Mouse (Mus musculus): Measurements from ENCODE around the gene Robo1.

Gene Robo1

GRCm38 (mm10) chr16:72841066-72841465, 533.0 kb downstream of the Robo1 start:
- no peak for DNase-seq

DNA sequence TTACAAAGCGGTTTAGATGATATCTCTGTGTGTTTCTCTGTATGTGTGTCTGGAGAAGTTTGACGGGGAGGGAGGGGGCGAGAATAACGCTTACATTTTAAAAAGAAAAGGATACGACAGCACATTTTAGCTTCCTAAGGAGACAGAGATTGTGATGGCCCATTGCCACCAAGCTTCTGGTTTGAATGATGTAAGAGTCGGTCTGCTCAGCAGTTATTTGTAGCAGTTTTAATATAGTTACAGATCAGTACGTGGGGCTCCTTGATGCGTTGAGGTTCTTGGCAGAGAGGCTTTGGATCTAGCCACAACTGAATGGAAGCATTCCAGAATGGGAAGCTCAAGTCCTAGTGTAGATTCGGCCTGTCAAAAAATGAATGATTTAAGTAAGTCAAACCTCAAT, 546.0 kb downstream of the Robo1 start:
- DNase-seq: peak; percentile 39

GRCm38 (mm10) chr16:72854809-72855503, 546.9 kb downstream of the Robo1 start:
- no peak for DNase-seq

GRCm38 (mm10) chr16:72861707-72862277, 553.7 kb downstream of the Robo1 start:
- DNase-seq: no peak

DNA sequence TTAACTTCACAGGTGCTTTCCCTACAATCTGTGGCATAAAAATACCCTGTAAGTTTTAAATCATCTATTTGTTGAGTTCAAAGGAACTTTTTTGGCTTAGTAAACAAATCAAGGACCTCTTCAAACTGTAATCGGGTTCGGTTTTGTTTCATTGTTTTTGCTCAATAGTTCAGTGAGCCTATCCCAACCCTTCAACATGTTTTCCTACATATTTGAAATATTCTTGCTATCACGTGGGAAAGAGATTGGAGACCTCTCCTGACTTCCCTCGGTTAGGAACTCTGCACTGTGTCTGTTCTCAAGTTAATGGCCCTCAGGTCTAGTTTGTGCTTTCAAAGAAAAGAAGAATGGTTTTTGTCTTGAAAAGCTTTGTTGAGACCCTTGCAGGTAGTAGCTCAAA, 557.9 kb downstream of the Robo1 start:
- no peak for DNase-seq

GRCm38 (mm10) chr16:72874934-72875732, 567.0 kb downstream of the Robo1 start:
- DNase-seq: no peak

DNA sequence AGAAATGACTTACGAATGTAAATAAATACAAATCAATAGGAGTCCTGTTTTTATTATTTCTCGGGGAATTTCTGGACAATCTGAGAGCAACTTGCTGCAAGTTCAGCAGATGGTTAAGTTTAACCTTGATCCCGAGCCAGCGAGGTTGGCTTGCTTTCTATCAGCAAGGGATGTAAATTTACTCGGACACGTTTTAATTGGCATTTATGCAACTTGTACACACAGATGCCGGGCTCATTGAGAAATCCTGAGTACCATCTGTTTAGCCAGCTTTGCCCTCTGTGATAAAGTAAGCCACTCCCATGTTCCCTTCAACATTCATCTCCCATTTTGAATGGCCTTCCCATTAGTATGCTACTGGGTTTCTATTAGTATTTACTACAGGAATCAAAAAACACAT, 580.0 kb downstream of the Robo1 start:
- DNase-seq: no peak

DNA sequence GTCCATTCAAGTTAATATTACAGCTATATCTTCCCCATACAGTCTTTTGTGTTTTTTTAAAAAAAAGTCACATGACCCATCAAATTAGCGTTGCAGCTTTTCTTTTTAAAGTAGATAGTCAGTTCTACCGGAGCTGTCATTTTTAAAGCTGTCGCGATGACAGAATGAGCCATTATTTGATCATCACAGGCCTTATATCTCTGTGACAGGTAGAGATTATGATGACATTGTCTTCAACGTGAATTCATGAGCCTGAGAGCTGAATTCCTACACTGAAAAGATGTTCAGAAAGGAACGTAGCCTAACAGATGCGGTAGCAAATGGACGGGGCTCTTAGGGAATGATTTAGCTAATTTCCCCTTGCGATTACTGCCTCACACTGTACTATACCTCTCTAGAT, 581.3 kb downstream of the Robo1 start:
- no peak for DNase-seq

GRCm38 (mm10) chr16:72897125-72897524, 589.0 kb downstream of the Robo1 start:
- DNase-seq: no peak

GRCm38 (mm10) chr16:72908895-72909294, 600.8 kb downstream of the Robo1 start:
- DNase-seq: no peak

- peak; percentile 81 for DNase-seq
These were observed 605.0 kb downstream of the Robo1 start for GRCm38 (mm10) chr16:72913134-72913533.

DNA sequence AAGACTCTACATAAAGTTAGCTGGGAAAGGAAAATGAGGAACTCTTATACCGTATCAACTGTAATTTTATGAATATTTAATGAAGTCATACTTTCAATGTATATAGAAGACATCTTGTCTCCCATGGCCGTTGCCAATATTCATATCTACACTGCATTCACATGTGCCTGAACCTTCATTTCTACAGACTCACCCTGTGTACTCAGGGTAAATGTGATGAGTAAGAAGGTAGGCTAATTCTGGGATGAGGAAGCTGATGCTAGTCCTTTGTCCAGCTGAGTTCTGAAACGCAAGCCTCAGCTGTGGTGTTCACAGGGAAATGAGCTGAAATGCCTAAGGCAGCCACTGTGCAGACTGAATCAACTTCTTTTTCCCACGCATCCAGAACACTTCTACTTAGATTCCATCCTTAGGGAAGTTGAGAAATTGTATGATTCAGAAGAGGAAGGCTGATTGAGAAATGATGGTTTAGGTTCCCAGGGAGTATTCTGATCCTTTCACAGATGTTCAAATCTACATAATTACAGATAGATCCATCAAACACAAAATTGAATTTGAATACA, 606.0 kb downstream of the Robo1 start:
- no peak for DNase-seq

- DNase-seq: no peak
These were observed 611.9 kb downstream of the Robo1 start for GRCm38 (mm10) chr16:72920013-72920412.

- peak; percentile 65 for DNase-seq
These were observed 616.5 kb downstream of the Robo1 start for GRCm38 (mm10) chr16:72924423-72925224.

DNA sequence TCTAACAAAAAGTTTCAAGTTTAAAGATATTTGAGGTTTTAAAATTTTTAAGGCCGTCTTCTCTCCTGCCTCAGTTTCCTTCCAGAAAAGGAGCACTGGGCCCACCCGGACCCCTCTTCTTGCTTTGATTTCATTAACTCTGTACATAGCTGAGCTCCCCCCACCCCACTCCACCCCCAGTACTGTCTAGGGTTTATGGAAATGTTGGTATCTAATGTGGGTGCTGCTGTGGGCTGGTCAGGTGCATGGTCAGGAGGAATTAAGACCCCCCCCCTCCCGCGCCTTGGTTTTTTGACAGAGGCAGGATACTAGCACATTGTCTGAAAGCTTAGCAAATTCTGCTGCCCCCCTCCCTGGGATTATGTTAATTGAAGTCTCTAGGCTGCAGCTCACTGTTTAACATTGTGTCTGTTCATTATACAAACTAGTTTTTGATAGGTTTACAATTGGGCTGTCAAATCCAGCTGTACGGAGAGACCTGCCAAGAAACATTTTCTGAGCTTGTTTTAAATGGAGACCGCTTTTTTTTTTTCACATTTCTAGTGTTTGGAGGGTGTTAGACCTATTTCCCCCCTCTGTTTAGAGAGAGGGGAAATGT, 620.5 kb downstream of the Robo1 start:
- DNase-seq: no peak

DNA sequence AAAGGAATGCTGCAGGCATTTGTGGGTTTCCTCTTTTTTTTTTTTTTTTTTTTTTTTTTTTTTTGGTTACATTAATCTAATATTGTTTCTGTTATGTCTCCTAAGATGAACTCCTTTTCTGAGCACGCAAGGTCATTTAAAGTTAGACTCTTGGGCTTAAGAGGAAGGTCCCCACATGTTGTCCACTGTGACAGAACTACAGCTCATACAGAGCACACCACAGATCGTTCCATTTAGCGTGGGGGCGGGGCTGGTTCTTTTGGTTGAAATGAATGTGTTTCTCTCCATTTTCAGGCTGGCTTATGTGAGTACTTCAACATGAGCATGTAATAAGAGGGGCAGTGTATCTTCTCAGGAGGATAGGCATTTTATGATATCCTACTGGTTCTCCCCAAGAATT, 622.8 kb downstream of the Robo1 start:
- no peak for DNase-seq

DNA sequence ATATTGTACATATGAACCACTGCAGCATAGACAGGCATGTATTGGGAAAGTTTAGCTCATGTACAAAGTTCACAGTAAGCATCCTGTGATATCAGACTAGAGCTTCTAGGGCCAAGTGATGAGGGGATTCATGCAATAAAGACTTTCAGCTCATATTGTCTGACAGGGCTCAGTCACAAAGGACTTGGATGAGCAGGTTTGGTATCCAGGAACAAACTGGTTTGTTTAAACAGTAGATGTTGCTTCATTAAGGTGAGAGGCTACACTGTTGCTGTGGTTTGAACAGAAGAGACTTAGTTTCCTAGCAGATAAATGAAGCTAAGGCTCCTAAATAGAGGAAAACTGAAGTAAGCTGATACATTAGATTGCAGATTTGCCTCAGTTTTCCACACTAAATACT, 626.8 kb downstream of the Robo1 start:
- no peak for DNase-seq

- DNase-seq: no peak
These were observed 629.1 kb downstream of the Robo1 start for GRCm38 (mm10) chr16:72937183-72937582.

GRCm38 (mm10) chr16:72939862-72940261, 631.8 kb downstream of the Robo1 start:
- DNase-seq: no peak

GRCm38 (mm10) chr16:72940786-72941185, 632.7 kb downstream of the Robo1 start:
- DNase-seq: no peak

GRCm38 (mm10) chr16:72944403-72944802, 636.3 kb downstream of the Robo1 start:
- no peak for DNase-seq

GRCm38 (mm10) chr16:72951969-72952368, 643.9 kb downstream of the Robo1 start:
- DNase-seq: no peak

Measured in right cerebral cortex, postnatal 14 days (tissue).